Mouse (Mus musculus): Measurements from ENCODE around the gene Steap3.

GRCm38 (mm10) chr1:120235631-120236215 lies 36.8 kb downstream of the Steap3 start:
- TF ChIP-seq CTCF (IDR thresholded peaks at IDR 0.05; ENCODE audit: control insufficient read depth, insufficient read depth, insufficient replicate concordance, low read depth, low read length) (no peak), POLR2A (IDR thresholded peaks at IDR 0.05; ENCODE audit: control insufficient read depth, low read depth, low read length) (no peak)
